Mouse (Mus musculus): ENCODE measurements around the gene Myadm. TPM values are rescaled to one million over a fixed set of nuclear protein-coding genes. Genes with fewer than 3 reads are reported as not detected.

Myadm gene
- polyA plus RNA-seq, 1 experiment, result 53.3 TPM

- no peak for DNase-seq (ENCODE audit: extremely low spot score in 1 of 2, low spot score in 1 of 2)
These were observed 60.9 kb downstream of the Myadm start for GRCm38 (mm10) chr7:3349775-3350174.

Other genes with a start within 250 kb of the Myadm start
- 0.06 TPM in 1 of 2 replicates, not detected in the other for gene AU018091, start 119.9 kb upstream of the Myadm start, polyA plus RNA-seq (2012; rRNA removed)
- gene Nlrp12, start 39.3 kb upstream of the Myadm start, polyA plus RNA-seq (2012; rRNA removed), result 0.02 and 0.06 TPM in 2 replicates
- 152 and 157 TPM in 2 replicates for gene Prkcg, start 99 bp downstream of the Myadm start, polyA plus RNA-seq (2012; rRNA removed)
- gene Cacng7, start 43.9 kb downstream of the Myadm start, polyA plus RNA-seq (2012; rRNA removed), result 253 and 329 TPM in 2 replicates
- gene Cacng8, start 101.6 kb downstream of the Myadm start, polyA plus RNA-seq (2012; rRNA removed), result 56.2 and 71.7 TPM in 2 replicates
- gene Cacng6, start 135.1 kb downstream of the Myadm start, polyA plus RNA-seq (2012; rRNA removed), result 3.9 and 4.3 TPM in 2 replicates
- 0.10 TPM in 1 of 2 replicates, not detected in the other for gene Tarm1, start 213.5 kb downstream of the Myadm start, polyA plus RNA-seq (2012; rRNA removed)